Mouse (Mus musculus): Measurements from ENCODE around the gene Pwwp2a.

DNA sequence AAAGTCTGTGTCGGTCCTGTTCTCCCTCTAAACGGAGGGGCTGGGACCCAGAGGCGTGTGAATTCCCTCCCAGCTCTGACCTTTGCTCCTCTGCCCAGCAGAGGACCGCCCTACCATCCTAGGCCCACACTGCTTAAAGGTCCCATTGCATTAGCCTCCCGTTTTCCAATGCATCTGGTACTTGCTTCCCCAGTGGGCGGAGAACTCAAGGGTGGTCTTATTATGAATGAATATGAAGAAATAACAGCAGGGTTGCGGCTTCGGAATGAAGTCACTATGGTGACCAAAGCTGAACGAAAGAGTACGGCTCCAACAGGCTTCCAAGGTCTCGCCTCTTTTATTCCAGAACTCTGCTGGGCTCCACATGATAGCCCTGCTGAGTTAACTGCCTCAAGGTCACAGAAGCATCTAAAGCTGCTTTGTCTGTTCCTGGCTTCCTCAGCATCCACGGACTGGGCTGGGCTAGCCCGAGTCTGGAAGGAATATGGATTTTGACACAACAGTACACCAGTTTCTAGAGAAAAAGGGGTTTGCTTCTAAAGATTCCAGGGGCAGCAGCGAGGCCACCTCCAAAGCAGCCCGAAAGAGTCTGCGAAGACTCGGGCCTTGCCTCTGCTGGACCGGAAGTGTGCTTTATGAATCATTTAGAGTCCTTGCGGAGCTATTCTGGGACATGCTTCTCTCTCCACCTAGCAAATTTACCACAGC is 14.6 kb upstream of the Pwwp2a start:
- TF ChIP-seq CTCF (conservative IDR thresholded peaks at IDR 0.05; ENCODE audit: low read length) (no peak), NANOG (IDR thresholded peaks at IDR 0.05; ENCODE audit: borderline replicate concordance, low read length) (peak; percentile 79; the same call in 1 of the 2 replicates)

All from E14TG2a.4 (cell line).